Mouse (Mus musculus) neural tube, embryonic 15.5 days (tissue): ENCODE data around the gene Ifi47. TPM values are rescaled to one million over a fixed set of nuclear protein-coding genes. Genes with fewer than 3 reads are reported as not detected.

Experiments
- ATAC-seq: fragments of 200-750 bp; cut with Nextera tagmentation; 2 replicates; pipeline ENCODE4 v1.8.0; 2017; ENCODE audit warnings: mild to moderate bottlenecking, moderate TSS enrichment, moderate library complexity; ENCODE audit not compliant: low FRiP score
- H3K27ac ChIP-seq: fragments of 300-500 bp; sonication (generic); replicated peaks from 2 replicates; pipeline ENCODE4 v1.5.1; 2015; ENCODE audit warnings: mild to moderate bottlenecking, inconsistent platforms
- H3K27me3 ChIP-seq: fragments of 300-500 bp; sonication (generic); replicated peaks from 2 replicates; pipeline ENCODE4 v1.6.1; 2015; ENCODE audit warnings: inconsistent platforms
- H3K36me3 ChIP-seq: fragments of 300-500 bp; sonication (generic); 2 replicates; pipeline ENCODE4 v1.6.1; 2015; ENCODE audit warnings: inconsistent platforms
- H3K4me1 ChIP-seq: fragments of 300-500 bp; sonication (generic); 2 replicates; pipeline ENCODE4 v1.6.1; 2015; ENCODE audit warnings: inconsistent platforms
- H3K4me2 ChIP-seq: fragments of 300-500 bp; sonication (generic); 2 replicates; pipeline ENCODE4 v1.6.1; 2015; ENCODE audit warnings: inconsistent platforms, mild to moderate bottlenecking, moderate library complexity
- H3K4me3 ChIP-seq: fragments of 300-500 bp; sonication (generic); replicated peaks from 2 replicates; pipeline ENCODE4 v1.5.1; 2015; ENCODE audit warnings: mild to moderate bottlenecking, inconsistent platforms
- H3K9ac ChIP-seq: fragments of 300-500 bp; sonication (generic); replicated peaks from 2 replicates; pipeline ENCODE4 v1.6.1; 2015; ENCODE audit warnings: mild to moderate bottlenecking, inconsistent platforms
- H3K9me3 ChIP-seq: fragments of 300-500 bp; sonication (generic); replicated peaks from 2 replicates; pipeline ENCODE4 v1.6.1; 2016; ENCODE audit warnings: inconsistent platforms
- WGBS: fragments of 180-500 bp; shearing (Covaris S2); methylation state at CpG from one replicate; pipeline ENCODE4 v1.1.7; 2015; ENCODE audit warnings: mixed read lengths; 5-methylcytosine and 5-hydroxymethylcytosine counted together
- polyA plus RNA-seq: library from polyadenylated mRNA; unstranded; fragments of >200 nt; fragmentation: Nextera tagmentation; extraction: Ambion mirVana; gene quantifications from 2 replicates; pipeline ENCODE4 v1.2.1, GENCODE M21; 2015

Gene Ifi47
- polyA plus RNA-seq, 1 experiment from 2014 or later = 0.64 TPM

- Histone ChIP-seq H3K27me3 (no peaks in the 10 kb centered on the region), H3K36me3 (no peaks in the 10 kb centered on the region), H3K4me3 (no peak overlapping the region), H3K9me3 (no peaks in the 10 kb centered on the region), H3K4me2 (no peak overlapping the region), H3K4me1 (no peaks in the 10 kb centered on the region), H3K9ac (no peak overlapping the region), H3K27ac (no peak overlapping the region)
- 71% methylated on average over 1 of the region's 1 CpGs for WGBS
- no peak for ATAC-seq
Observed at GRCm38 (mm10) chr11:49111000-49111399, 34.6 kb downstream of the Ifi47 start.

GRCm38 (mm10) chr11:49112624-49113219, 36.3 kb downstream of the Ifi47 start:
- Histone ChIP-seq H3K4me1 (no peaks in the 10 kb centered on the region), H3K36me3 (no peaks in the 10 kb centered on the region), H3K27me3 (no peaks in the 10 kb centered on the region), H3K4me2 (no peak overlapping the region), H3K9me3 (no peaks in the 10 kb centered on the region), H3K27ac (no peak overlapping the region), H3K9ac (no peak overlapping the region), H3K4me3 (no peak overlapping the region)
- WGBS = 86% methylated on average over 6 of the region's 6 CpGs
- ATAC-seq = no peak

GRCm38 (mm10) chr11:49114158-49114557, 37.8 kb downstream of the Ifi47 start:
- no peak overlapping the region for H3K27ac ChIP-seq

GRCm38 (mm10) chr11:49114774-49115173, 38.4 kb downstream of the Ifi47 start, which contains the start of gene Olfr1396:
TSS of gene Olfr1396 (minus strand) at chr11:49114874.
- no peaks in the 10 kb centered on the region for H3K36me3 ChIP-seq
- ATAC-seq = no peak
- H3K4me3 ChIP-seq = no peak within 1 kb of the TSS
- H3K27me3 ChIP-seq = no peaks in the 10 kb centered on the region
- H3K27ac ChIP-seq = no peak within 1 kb of the TSS
- H3K4me2 ChIP-seq = no peak within 1 kb of the TSS
- no peaks in the 10 kb centered on the region for H3K4me1 ChIP-seq
- H3K9ac ChIP-seq = no peak within 1 kb of the TSS
- H3K9me3 ChIP-seq = no peaks in the 10 kb centered on the region

More at GRCm38 (mm10) chr11:49114158-49114557, 37.8 kb downstream of the Ifi47 start:
- Histone ChIP-seq H3K4me2 (no peak overlapping the region), H3K27me3 (no peaks in the 10 kb centered on the region), H3K9ac (no peak overlapping the region), H3K4me3 (no peak overlapping the region), H3K9me3 (no peaks in the 10 kb centered on the region), H3K36me3 (no peaks in the 10 kb centered on the region), H3K4me1 (no peaks in the 10 kb centered on the region)
- WGBS = 85% methylated on average over 2 of the region's 2 CpGs
- no peak for ATAC-seq

GRCm38 (mm10) chr11:49119635-49120034, 43.2 kb downstream of the Ifi47 start:
- ATAC-seq = no peak
- 87% methylated on average over 3 of the region's 3 CpGs for whole genome bisulfite sequencing
- H3K27me3 ChIP-seq = no peaks in the 10 kb centered on the region
- H3K4me1 ChIP-seq = no peaks in the 10 kb centered on the region
- no peaks in the 10 kb centered on the region for H3K9me3 ChIP-seq
- no peak overlapping the region for H3K4me2 ChIP-seq
- H3K4me3 ChIP-seq = no peak overlapping the region
- H3K27ac ChIP-seq = no peak overlapping the region
- no peak overlapping the region for H3K9ac ChIP-seq
- H3K36me3 ChIP-seq = no peaks in the 10 kb centered on the region

GRCm38 (mm10) chr11:49124169-49124568, 47.8 kb downstream of the Ifi47 start:
- Histone ChIP-seq H3K9me3 (no peaks in the 10 kb centered on the region), H3K27ac (no peak overlapping the region), H3K36me3 (no peaks in the 10 kb centered on the region), H3K4me1 (no peaks in the 10 kb centered on the region), H3K27me3 (no peaks in the 10 kb centered on the region), H3K4me2 (no peak overlapping the region), H3K9ac (no peak overlapping the region), H3K4me3 (no peak overlapping the region)
- no peak for ATAC-seq
- WGBS = 89% methylated on average over 2 of the region's 2 CpGs

- no peak within 1 kb of the TSS for H3K4me3 ChIP-seq
- H3K4me1 ChIP-seq = no peaks in the 10 kb centered on the region
- no peak within 1 kb of the TSS for H3K4me2 ChIP-seq
- no peaks in the 10 kb centered on the region for H3K9me3 ChIP-seq
- WGBS = 91% methylated on average over 6 of the region's 6 CpGs
- no peak within 1 kb of the TSS for H3K27ac ChIP-seq
- no peak within 1 kb of the TSS for H3K9ac ChIP-seq
- no peak for ATAC-seq
- H3K27me3 ChIP-seq = no peaks in the 10 kb centered on the region
- no peaks in the 10 kb centered on the region for H3K36me3 ChIP-seq
Observed at GRCm38 (mm10) chr11:49141974-49142373, 65.6 kb downstream of the Ifi47 start, which contains the start of gene Olfr1395. TSS of gene Olfr1395 (plus strand) at chr11:49142274.

Other genes starting within 250 kb of the Ifi47 start
- 2.9 and 3.3 TPM in 2 replicates for gene Gm12184, start 249.9 kb upstream of the Ifi47 start, polyA plus RNA-seq
- gene Irgm1, start 204.9 kb upstream of the Ifi47 start, polyA plus RNA-seq = 4.2 and 12.2 TPM in 2 replicates
- 0.18 and 0.24 TPM in 2 replicates for gene Gm5431, start 174.4 kb upstream of the Ifi47 start, polyA plus RNA-seq
- 2.2 and 3.4 TPM in 2 replicates for gene Psme2b, start 130.4 kb upstream of the Ifi47 start, polyA plus RNA-seq
- not detected in 2 replicates for gene Olfr56, start 97.7 kb upstream of the Ifi47 start, polyA plus RNA-seq
- gene 9930111J21Rik1, start 97.2 kb upstream of the Ifi47 start, polyA plus RNA-seq = 0.24 and 0.88 TPM in 2 replicates
- gene Gm12185, start 84.4 kb upstream of the Ifi47 start, polyA plus RNA-seq = 0.10 TPM in 1 of 2 replicates, not detected in the other
- 7.9 TPM in 1 of 2 replicates, not detected in the other for gene Tgtp1, start 82.4 kb upstream of the Ifi47 start, polyA plus RNA-seq
- 0.36 and 0.64 TPM in 2 replicates for gene 9930111J21Rik2, start 25.3 kb upstream of the Ifi47 start, polyA plus RNA-seq
- gene Tgtp2, start 12.4 kb upstream of the Ifi47 start, polyA plus RNA-seq = 0.14 and 8.5 TPM in 2 replicates
- not detected in 2 replicates for gene Olfr1396, start 38.3 kb downstream of the Ifi47 start, polyA plus RNA-seq
- not detected in 2 replicates for gene Olfr1395, start 65.7 kb downstream of the Ifi47 start, polyA plus RNA-seq
- not detected in 2 replicates for gene Olfr1394, start 77.8 kb downstream of the Ifi47 start, polyA plus RNA-seq
- gene Btnl9, start 110.6 kb downstream of the Ifi47 start, polyA plus RNA-seq = 0.17 and 0.59 TPM in 2 replicates
- 33.6 and 38.2 TPM in 2 replicates for gene Zfp62, start 126.7 kb downstream of the Ifi47 start, polyA plus RNA-seq
- gene Mgat1, start 167.6 kb downstream of the Ifi47 start, polyA plus RNA-seq = 34.0 and 46.2 TPM in 2 replicates
- not detected in 2 replicates for gene Olfr1393, start 201.7 kb downstream of the Ifi47 start, polyA plus RNA-seq
- gene Olfr1392, start 208.7 kb downstream of the Ifi47 start, polyA plus RNA-seq = not detected in 2 replicates
- gene Olfr10, start 228.2 kb downstream of the Ifi47 start, polyA plus RNA-seq = not detected in 2 replicates
- gene Olfr1391, start 246.2 kb downstream of the Ifi47 start, polyA plus RNA-seq = not detected in 2 replicates